Comparison of ENCODE assay signal across 14 mouse cellular contexts in the genomic region with DNA sequence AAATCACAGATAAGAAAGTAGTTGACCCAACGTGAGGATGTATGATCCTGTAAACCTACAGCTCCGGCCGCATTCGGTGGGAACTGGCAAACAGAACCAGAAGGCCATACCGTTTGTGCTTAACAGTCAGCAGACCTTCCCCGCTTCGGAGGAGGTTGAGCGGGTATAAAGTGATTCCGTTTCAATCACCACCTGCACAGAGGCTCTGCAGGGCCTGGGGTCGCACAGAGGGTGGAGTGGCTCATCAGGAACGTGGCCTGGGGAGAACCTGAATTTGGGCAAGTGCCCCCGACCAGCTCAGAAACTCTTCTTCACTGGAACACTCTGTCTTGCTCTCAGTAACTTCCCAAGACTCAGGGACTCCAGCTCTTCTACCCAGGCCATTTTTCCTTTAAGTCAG. TPM values are rescaled to one million over a fixed set of nuclear protein-coding genes. Genes with fewer than 3 reads are reported as not detected.
DNase-seq lines count a peak whose midpoint lies in the region; ATAC-seq and TF ChIP-seq lines count a peak whose summit lies in the region.
"Had no signal": no experiment of that assay in that cellular context is flagged by ENCODE, and none has a peak within 500 bp of the region (broad histone marks: within the 10 kb centered on the region; RNA-seq: fewer than 3 reads in every experiment).

No protein-coding gene starts in this region.

- 64% methylated on average over 12 of the region's 12 CpGs for WGBS in liver, adult 2 months
- WGBS in liver, postnatal 0 days (ENCODE audit: insufficient replicate concordance): 16% methylated on average over 12 of the region's 12 CpGs

- H3K4me1 ChIP-seq in liver, adult 2 months (ENCODE audit: control insufficient read depth, insufficient read depth, low read length): peaks cover 8% of the 10 kb centered on the region; the same call in 1 of the 2 replicates
- H3K4me1 ChIP-seq in E14TG2a.4 (replicated peaks; ENCODE audit: low read depth, low read length): peaks cover 80% of the 10 kb centered on the region
- H3K4me1 ChIP-seq in bone marrow macrophage, adult 2 months (ENCODE audit: control insufficient read depth, insufficient read depth, low read length): peaks cover 58% of the 10 kb centered on the region
- peaks cover 32% of the 10 kb centered on the region for H3K4me1 ChIP-seq in liver, postnatal 0 days (ENCODE audit: insufficient read depth)

- H3K4me2 ChIP-seq in liver, postnatal 0 days (ENCODE audit: low read depth, low read length): peak overlapping the region; percentile 71

- no peaks in the 10 kb centered on the region for H3K79me2 ChIP-seq in liver, adult 2 months (ENCODE audit: control insufficient read depth, insufficient read depth, low read length)

- no peaks in the 10 kb centered on the region for H3K9me3 ChIP-seq in E14TG2a.4 (ENCODE audit: low read length)
- no peaks in the 10 kb centered on the region for H3K9me3 ChIP-seq in liver, postnatal 0 days (ENCODE audit: low read length)

- H3K4me3 ChIP-seq in liver, adult 2 months (ENCODE audit: insufficient read depth, low read depth, low read length): peak overlapping the region; percentile 1; the same call in 1 of the 2 replicates
- 0 out of 2 replicates have a peak overlapping the region, but pooled peaks have one; percentile 17 for H3K4me3 ChIP-seq in E14TG2a.4 (replicated peaks; ENCODE audit: low read length)
- H3K4me3 ChIP-seq in bone marrow macrophage, adult 2 months (ENCODE audit: insufficient read depth, low read length): peak overlapping the region; percentile 34
- peak overlapping the region; percentile 52 for H3K4me3 ChIP-seq in liver, postnatal 0 days (ENCODE audit: low read depth, low read length)
- H3K4me3 ChIP-seq: layer of hippocampus, adult 2 months; myocyte had no signal

- no peak for DNase-seq in liver, adult 2 months (ENCODE audit: extremely low read depth, low read depth, low spot score)
- no peak for DNase-seq in liver
- DNase-seq in liver, postnatal 0 days: no peak
- no peak for DNase-seq in cerebellum, postnatal 36 days
- DNase-seq in adrenal gland, postnatal 14 days: no peak
- DNase-seq: cerebellum, adult 9-11 months; forebrain, postnatal 0 days; gastrocnemius, postnatal 36 days; kidney, adult 11 months; retina, postnatal 1 day had no signal

- TF ChIP-seq CTCF in liver, adult 2 months (IDR thresholded peaks at IDR 0.05; ENCODE audit: low read depth, low read length): no peak
- TF ChIP-seq CTCF in E14TG2a.4 (conservative IDR thresholded peaks at IDR 0.05; ENCODE audit: low read length): no peak
- TF ChIP-seq CTCF in bone marrow macrophage, adult 2 months (IDR thresholded peaks at IDR 0.05; ENCODE audit: low read depth, low read length): no peak
- TF ChIP-seq CTCF in liver, postnatal 0 days (IDR thresholded peaks at IDR 0.05; ENCODE audit: low read depth): no peak

- no peak for TF ChIP-seq EP300 in liver, postnatal 0 days (IDR thresholded peaks at IDR 0.05; ENCODE audit: low read depth)

- H3K27ac ChIP-seq in liver, adult 2 months (replicated peaks; ENCODE audit: insufficient read depth, low read depth, low read length): peak overlapping the region; percentile 17
- H3K27ac ChIP-seq in bone marrow macrophage, adult 2 months (ENCODE audit: insufficient read depth, low read depth, low read length): peak overlapping the region; percentile 77
- H3K27ac ChIP-seq in liver, postnatal 0 days (ENCODE audit: low read depth): peak overlapping the region; percentile 70
- H3K27ac ChIP-seq: layer of hippocampus, adult 2 months had no signal

- H3K27me3 ChIP-seq in liver, adult 2 months (ENCODE audit: control insufficient read depth, insufficient read depth, low read length): no peaks in the 10 kb centered on the region
- peaks cover 28% of the 10 kb centered on the region for H3K27me3 ChIP-seq in E14TG2a.4 (ENCODE audit: insufficient read depth, low read length)
- no peaks in the 10 kb centered on the region for H3K27me3 ChIP-seq in liver, postnatal 0 days (ENCODE audit: insufficient read depth, low read length)

- no peak for ATAC-seq in liver, postnatal 0 days
- ATAC-seq: forebrain, postnatal 0 days had no signal

- no peaks in the 10 kb centered on the region for H3K36me3 ChIP-seq in liver, adult 2 months (ENCODE audit: control insufficient read depth, insufficient read depth, low read length)
- no peaks in the 10 kb centered on the region for H3K36me3 ChIP-seq in E14TG2a.4 (ENCODE audit: insufficient read depth, low read length)
- no peaks in the 10 kb centered on the region for H3K36me3 ChIP-seq in liver, postnatal 0 days (replicated peaks; ENCODE audit: insufficient read depth, low read length)

- no peak overlapping the region; the same call in 1 of the 2 replicates for H3K9ac ChIP-seq in liver, adult 2 months (ENCODE audit: low read depth, low read length)
- H3K9ac ChIP-seq in liver, postnatal 0 days (replicated peaks): peak overlapping the region; percentile 41; the same call in 1 of the 2 replicates
- H3K9ac ChIP-seq: forebrain, postnatal 0 days had no signal

- no peak for TF ChIP-seq POLR2A in liver, adult 2 months (IDR thresholded peaks at IDR 0.05; ENCODE audit: extremely low read depth, insufficient read depth, low read length)
- no peak for TF ChIP-seq POLR2A in bone marrow macrophage, adult 2 months (IDR thresholded peaks at IDR 0.05; ENCODE audit: borderline replicate concordance, low read depth, low read length)

RNA-seq across cellular contexts. Expression of a gene that starts 2.5 kb away (rescaled TPM):
- 1.0 and 4.0 TPM in 2 replicates for total RNA-seq in liver, adult 2 months (2014; rRNA removed)
- 1.4 and 4.0 TPM in 2 replicates for polyA plus RNA-seq in liver, adult 2 months (2012; rRNA removed)
- 132 and 135 TPM in 2 replicates for polyA plus RNA-seq in bone marrow macrophage, adult 2 months (2012; ENCODE audit: insufficient read depth, insufficient read length, missing spikeins)
- polyA plus RNA-seq in liver, postnatal 0 days (2015; fragmentation: Nextera tagmentation; extraction: Ambion mirVana): 16.2 and 20.3 TPM in 2 replicates
- 3.6 and 14.8 TPM in 2 replicates for total RNA-seq in adrenal gland, postnatal 14 days (2021)
- polyA plus RNA-seq: myocyte had no signal

RNA-seq across cellular contexts. Expression of a gene that starts 20.9 kb away (rescaled TPM):
- total RNA-seq in liver, adult 2 months (2014; rRNA removed): 54.6 and 199 TPM in 2 replicates
- 58.3 and 69.1 TPM in 2 replicates for polyA plus RNA-seq in liver, adult 2 months (2012; rRNA removed)
- polyA plus RNA-seq in bone marrow macrophage, adult 2 months (2012; ENCODE audit: insufficient read depth, insufficient read length, missing spikeins): 4.9 and 5.1 TPM in 2 replicates
- polyA plus RNA-seq in liver, postnatal 0 days (2015; fragmentation: Nextera tagmentation; extraction: Ambion mirVana): 29.5 and 31.5 TPM in 2 replicates
- 26.1 and 32.9 TPM in 2 replicates for total RNA-seq in adrenal gland, postnatal 14 days (2021)
- total RNA-seq: gastrocnemius, postnatal 36 days had no signal

RNA-seq across cellular contexts. Expression of a gene that starts 30.1 kb away (rescaled TPM):
- total RNA-seq in liver, adult 2 months (2014; rRNA removed): 13.0 and 14.9 TPM in 2 replicates
- 57.0 and 80.1 TPM in 2 replicates for polyA plus RNA-seq in liver, adult 2 months (2012; rRNA removed)
- polyA plus RNA-seq in bone marrow macrophage, adult 2 months (2012; ENCODE audit: insufficient read depth, insufficient read length, missing spikeins): 94.1 and 103 TPM in 2 replicates
- 21.7 and 24.8 TPM in 2 replicates for polyA plus RNA-seq in liver, postnatal 0 days (2015; fragmentation: Nextera tagmentation; extraction: Ambion mirVana)
- total RNA-seq in adrenal gland, postnatal 14 days (2021): 45.7 and 50.1 TPM in 2 replicates

RNA-seq across cellular contexts. Expression of a gene that starts 51.7 kb away (rescaled TPM):
- 50.3 and 60.2 TPM in 2 replicates for total RNA-seq in liver, adult 2 months (2014; rRNA removed)
- polyA plus RNA-seq in liver, adult 2 months (2012; rRNA removed): 395 and 460 TPM in 2 replicates
- polyA plus RNA-seq in bone marrow macrophage, adult 2 months (2012; ENCODE audit: insufficient read depth, insufficient read length, missing spikeins): 466 and 503 TPM in 2 replicates
- 145 and 146 TPM in 2 replicates for polyA plus RNA-seq in liver, postnatal 0 days (2015; fragmentation: Nextera tagmentation; extraction: Ambion mirVana)
- total RNA-seq in adrenal gland, postnatal 14 days (2021): 208 and 209 TPM in 2 replicates

Comparison
In these comparisons a context has a peak if more than half of its experiments do, and no peak if none do; other contexts are left out.
1. H3K27ac ChIP-seq: peak in every context shown above with its lines; median percentile 77 in bone marrow macrophage, adult 2 months; 70 in liver, postnatal 0 days; 17 in liver, adult 2 months.
2. H3K4me3 ChIP-seq: peak in every context shown above with its lines; median percentile 52 in liver, postnatal 0 days; 34 in bone marrow macrophage, adult 2 months; 17 in E14TG2a.4; 1 in liver, adult 2 months.